Mouse (Mus musculus): Measurements from ENCODE around the gene Tex35.

- TF ChIP-seq GATA1 (IDR thresholded peaks at IDR 0.05; ENCODE audit: low read length): no peak
- TF ChIP-seq TAL1 (IDR thresholded peaks at IDR 0.05; ENCODE audit: low read length): no peak
Observed at GRCm38 (mm10) chr1:157076781-157077705, 31.4 kb downstream of the Tex35 start.

Measured in erythroblast, embryonic 14.5 days (primary cell).